Comparison of ENCODE assay signal across 7 mouse cellular contexts in genomic region chr8:57800327-57800726, GRCm38 (mm10).
DNase-seq lines count a peak whose midpoint lies in the region; ATAC-seq and TF ChIP-seq lines count a peak whose summit lies in the region.

No protein-coding gene starts in this region.

- ATAC-seq in inflammation-experienced regulatory T-cells, adult 6 months, result peak; percentile 85
- peak; percentile 90 for ATAC-seq in megakaryocyte-erythroid progenitor cell, adult 5-6 weeks (replicated peaks; ENCODE audit: low FRiP score, low TSS enrichment, poor library complexity, severe bottlenecking)

- DNase-seq in adrenal gland, adult 18-20 months (ENCODE audit: low spot score in 2 of 2), result peak; percentile 56 to 73
- peak; percentile 18 for DNase-seq in gastrocnemius, postnatal 25 days
- peak; percentile 60 to 86 for DNase-seq in left cerebral cortex, postnatal 10 days (ENCODE audit: extremely low spot score in 1 of 2, low spot score in 2 of 2)
- peak; percentile 29 for DNase-seq in right cerebral cortex, postnatal 25 days

- 0 out of 2 replicates have a peak overlapping the region, but pooled peaks have one; percentile 88 for H3K27ac ChIP-seq in cortical plate, adult 2 months (ENCODE audit: insufficient read depth, low read length)

- peaks cover 2% of the 10 kb centered on the region; the same call in 1 of the 2 replicates for H3K4me1 ChIP-seq in cortical plate, adult 2 months (ENCODE audit: control insufficient read depth, insufficient read depth, low read length)

- peak overlapping the region; percentile 11; the same call in 1 of the 2 replicates for H3K4me3 ChIP-seq in cortical plate, adult 2 months (ENCODE audit: insufficient read depth, low read length)

- intact Hi-C loops in left cerebral cortex, postnatal 10 days (cut with DNase I), result loop anchor here (2.0 to 5.0 kb wide), 2 partner anchors 260 to 373 kb away; no protein-coding TSS in a partner anchor

- TF ChIP-seq POLR2A in cortical plate, adult 2 months (IDR thresholded peaks at IDR 0.05; ENCODE audit: extremely low read depth, insufficient read depth, low read length), result no peak

- peak; percentile 55; the same call in 1 of the 2 replicates for TF ChIP-seq CTCF in cortical plate, adult 2 months (IDR thresholded peaks at IDR 0.05; ENCODE audit: extremely low read depth, insufficient read depth, low read length)

Comparison
In these comparisons a context has a peak if more than half of its experiments do, and no peak if none do; other contexts are left out.
1. Peak in every context shown above with its lines: DNase-seq, ATAC-seq, H3K4me3 ChIP-seq and H3K27ac ChIP-seq.
2. DNase-seq: peak in every context shown above with its lines; median percentile 73 in left cerebral cortex, postnatal 10 days; 64 in adrenal gland, adult 18-20 months; 29 in right cerebral cortex, postnatal 25 days; 18 in gastrocnemius, postnatal 25 days.